Mouse (Mus musculus): ENCODE measurements around the gene Prss37.

DNA sequence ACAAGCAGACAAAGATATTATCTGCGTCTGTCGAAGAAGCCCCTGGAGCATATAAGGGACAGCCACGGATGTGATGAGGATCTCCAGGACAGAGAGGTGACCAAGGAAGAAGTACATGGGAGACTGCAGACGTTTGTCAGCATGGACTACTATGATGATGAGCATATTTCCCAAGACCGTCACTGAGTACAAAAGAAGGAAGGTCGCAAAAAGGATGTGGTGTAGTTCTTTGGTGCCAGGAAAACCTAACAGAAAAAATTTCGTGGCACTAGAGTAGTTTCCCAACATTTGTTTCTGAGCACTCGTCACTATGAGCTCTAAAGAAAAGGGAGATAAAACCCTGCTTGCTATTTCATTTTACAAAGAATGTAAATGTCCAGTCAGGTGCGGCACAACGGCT lies 25.4 kb upstream of the Prss37 start:
- TF ChIP-seq POLR2A (IDR thresholded peaks at IDR 0.05; ENCODE audit: borderline replicate concordance, extremely low read depth, insufficient read depth, insufficient read length, poor library complexity, severe bottlenecking) = no peak
- no peak for TF ChIP-seq CTCF (IDR thresholded peaks at IDR 0.05; ENCODE audit: borderline replicate concordance, extremely low read depth, insufficient read depth, insufficient read length)

All from brain, embryonic 14.5 days (tissue).